Mouse (Mus musculus): ENCODE results near the gene Hfm1. TPM values are rescaled to one million over a fixed set of nuclear protein-coding genes. Genes with fewer than 3 reads are reported as not detected.

The Hfm1 gene
- polyA plus RNA-seq, 1 experiment, result 1.00 TPM

- Histone ChIP-seq H3K27ac (ENCODE audit: insufficient read depth, low read length) (no peak overlapping the region), H3K4me1 (ENCODE audit: control insufficient read depth, insufficient read depth, low read length) (no peaks in the 10 kb centered on the region), H3K4me3 (replicated peaks; ENCODE audit: insufficient read depth, low read depth, low read length) (no peak overlapping the region), H3K27me3 (ENCODE audit: control insufficient read depth, insufficient read depth, low read length) (no peaks in the 10 kb centered on the region)
- TF ChIP-seq POLR2A (IDR thresholded peaks at IDR 0.05; ENCODE audit: borderline replicate concordance, insufficient read depth, low read length) (no peak), CTCF (IDR thresholded peaks at IDR 0.05; ENCODE audit: borderline replicate concordance, insufficient read depth, low read depth, low read length) (no peak)
- DNase-seq, result no peak
- 30% methylated on average over 3 of the region's 3 CpGs for WGBS
Observed at GRCm38 (mm10) chr5:106959031-106959430, 32.9 kb upstream of the Hfm1 start.

- WGBS, result 85% methylated on average over 3 of the region's 3 CpGs
- TF ChIP-seq CTCF (IDR thresholded peaks at IDR 0.05; ENCODE audit: borderline replicate concordance, insufficient read depth, low read depth, low read length) (no peak), POLR2A (IDR thresholded peaks at IDR 0.05; ENCODE audit: borderline replicate concordance, insufficient read depth, low read length) (no peak)
- DNase-seq, result no peak
- Histone ChIP-seq H3K4me1 (ENCODE audit: control insufficient read depth, insufficient read depth, low read length) (no peaks in the 10 kb centered on the region), H3K4me3 (replicated peaks; ENCODE audit: insufficient read depth, low read depth, low read length) (no peak overlapping the region), H3K27ac (ENCODE audit: insufficient read depth, low read length) (no peak overlapping the region), H3K27me3 (ENCODE audit: control insufficient read depth, insufficient read depth, low read length) (no peaks in the 10 kb centered on the region)
Observed at GRCm38 (mm10) chr5:106956467-106956866, 30.3 kb upstream of the Hfm1 start.

GRCm38 (mm10) chr5:106948683-106949082 lies 22.6 kb upstream of the Hfm1 start:
- no peaks in the 10 kb centered on the region for H3K4me1 ChIP-seq (ENCODE audit: control insufficient read depth, insufficient read depth, low read length)
- WGBS, result 88% methylated on average over 6 of the region's 6 CpGs

GRCm38 (mm10) chr5:106946342-106946741 lies 20.2 kb upstream of the Hfm1 start:
- H3K4me1 ChIP-seq (ENCODE audit: control insufficient read depth, insufficient read depth, low read length), result no peaks in the 10 kb centered on the region
- no peak for DNase-seq
- no peaks in the 10 kb centered on the region for H3K27me3 ChIP-seq (ENCODE audit: control insufficient read depth, insufficient read depth, low read length)
- no peak overlapping the region for H3K27ac ChIP-seq (ENCODE audit: insufficient read depth, low read length)
- TF ChIP-seq POLR2A (IDR thresholded peaks at IDR 0.05; ENCODE audit: borderline replicate concordance, insufficient read depth, low read length) (no peak), CTCF (IDR thresholded peaks at IDR 0.05; ENCODE audit: borderline replicate concordance, insufficient read depth, low read depth, low read length) (no peak)
- WGBS, result 82% methylated on average over 4 of the region's 4 CpGs
- H3K4me3 ChIP-seq (replicated peaks; ENCODE audit: insufficient read depth, low read depth, low read length), result no peak overlapping the region

More at GRCm38 (mm10) chr5:106948683-106949082, 22.6 kb upstream of the Hfm1 start:
- Histone ChIP-seq H3K4me3 (replicated peaks; ENCODE audit: insufficient read depth, low read depth, low read length) (no peak overlapping the region), H3K27ac (ENCODE audit: insufficient read depth, low read length) (no peak overlapping the region), H3K27me3 (ENCODE audit: control insufficient read depth, insufficient read depth, low read length) (no peaks in the 10 kb centered on the region)
- DNase-seq, result no peak
- TF ChIP-seq CTCF (IDR thresholded peaks at IDR 0.05; ENCODE audit: borderline replicate concordance, insufficient read depth, low read depth, low read length) (no peak), POLR2A (IDR thresholded peaks at IDR 0.05; ENCODE audit: borderline replicate concordance, insufficient read depth, low read length) (no peak)

- DNase-seq, result no peak
- Histone ChIP-seq H3K4me3 (replicated peaks; ENCODE audit: insufficient read depth, low read depth, low read length) (no peak overlapping the region), H3K27me3 (ENCODE audit: control insufficient read depth, insufficient read depth, low read length) (no peaks in the 10 kb centered on the region), H3K4me1 (ENCODE audit: control insufficient read depth, insufficient read depth, low read length) (no peaks in the 10 kb centered on the region), H3K27ac (ENCODE audit: insufficient read depth, low read length) (no peak overlapping the region)
- WGBS, result 80% methylated on average over 4 of the region's 4 CpGs
- TF ChIP-seq POLR2A (IDR thresholded peaks at IDR 0.05; ENCODE audit: borderline replicate concordance, insufficient read depth, low read length), result no peak
- no peak for TF ChIP-seq CTCF (IDR thresholded peaks at IDR 0.05; ENCODE audit: borderline replicate concordance, insufficient read depth, low read depth, low read length)
Observed at GRCm38 (mm10) chr5:106927996-106928395, 1.9 kb upstream of the Hfm1 start.

- no peaks in the 10 kb centered on the region for H3K4me1 ChIP-seq (ENCODE audit: control insufficient read depth, insufficient read depth, low read length)
- TF ChIP-seq POLR2A (IDR thresholded peaks at IDR 0.05; ENCODE audit: borderline replicate concordance, insufficient read depth, low read length) (no peak), CTCF (IDR thresholded peaks at IDR 0.05; ENCODE audit: borderline replicate concordance, insufficient read depth, low read depth, low read length) (no peak)
- no peaks in the 10 kb centered on the region for H3K27me3 ChIP-seq (ENCODE audit: control insufficient read depth, insufficient read depth, low read length)
- 47% methylated on average over 4 of the region's 4 CpGs for WGBS
- H3K27ac ChIP-seq (ENCODE audit: insufficient read depth, low read length), result no peak overlapping the region
- H3K4me3 ChIP-seq (replicated peaks; ENCODE audit: insufficient read depth, low read depth, low read length), result peak overlapping the region; percentile 82
- no peak for DNase-seq
Observed at GRCm38 (mm10) chr5:106926369-106926686, 207 bp upstream of the Hfm1 start.

GRCm38 (mm10) chr5:106919315-106919714 lies 6.8 kb downstream of the Hfm1 start:
- Histone ChIP-seq H3K4me1 (ENCODE audit: control insufficient read depth, insufficient read depth, low read length) (no peaks in the 10 kb centered on the region), H3K4me3 (replicated peaks; ENCODE audit: insufficient read depth, low read depth, low read length) (no peak overlapping the region), H3K27ac (ENCODE audit: insufficient read depth, low read length) (no peak overlapping the region), H3K27me3 (ENCODE audit: control insufficient read depth, insufficient read depth, low read length) (no peaks in the 10 kb centered on the region)
- DNase-seq, result no peak
- TF ChIP-seq CTCF (IDR thresholded peaks at IDR 0.05; ENCODE audit: borderline replicate concordance, insufficient read depth, low read depth, low read length) (no peak), POLR2A (IDR thresholded peaks at IDR 0.05; ENCODE audit: borderline replicate concordance, insufficient read depth, low read length) (no peak)

GRCm38 (mm10) chr5:106896879-106897278 lies 29.2 kb downstream of the Hfm1 start:
- Histone ChIP-seq H3K27ac (ENCODE audit: insufficient read depth, low read length) (no peak overlapping the region), H3K4me3 (replicated peaks; ENCODE audit: insufficient read depth, low read depth, low read length) (no peak overlapping the region), H3K27me3 (ENCODE audit: control insufficient read depth, insufficient read depth, low read length) (no peaks in the 10 kb centered on the region), H3K4me1 (ENCODE audit: control insufficient read depth, insufficient read depth, low read length) (no peaks in the 10 kb centered on the region; the same call in 1 of the 2 replicates)
- WGBS, result 65% methylated on average over 2 of the region's 2 CpGs
- no peak for TF ChIP-seq POLR2A (IDR thresholded peaks at IDR 0.05; ENCODE audit: borderline replicate concordance, insufficient read depth, low read length)
- no peak for TF ChIP-seq CTCF (IDR thresholded peaks at IDR 0.05; ENCODE audit: borderline replicate concordance, insufficient read depth, low read depth, low read length)
- DNase-seq, result no peak
